Mouse (Mus musculus): ENCODE results near the gene Sorcs3.

DNA sequence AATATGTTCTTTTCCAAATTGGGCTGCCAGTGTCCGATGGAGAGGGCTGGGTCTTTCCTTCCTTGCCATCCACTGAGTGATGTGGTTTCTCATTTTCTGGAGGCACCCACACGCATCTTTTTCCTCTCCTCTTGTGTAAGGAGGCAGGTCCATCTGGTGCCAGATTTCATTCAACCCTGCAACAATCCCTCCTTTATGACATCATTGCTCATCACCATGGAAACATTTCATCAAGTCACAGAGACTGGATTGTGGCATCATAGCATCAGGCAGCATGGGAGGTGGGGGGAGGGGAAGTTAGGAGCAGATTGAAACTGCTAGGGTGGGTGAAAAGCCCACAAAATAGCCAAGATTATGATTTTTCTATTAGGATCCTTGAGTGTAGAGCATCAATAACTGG lies 35.1 kb downstream of the Sorcs3 start:
- TF ChIP-seq CTCF (conservative IDR thresholded peaks at IDR 0.05; ENCODE audit: low read length) (no peak), POU5F1 (IDR thresholded peaks at IDR 0.05; ENCODE audit: borderline replicate concordance, low read length) (no peak)
